Mouse (Mus musculus) myocyte (in vitro differentiated cells): Measurements from ENCODE around the gene Gm49425.

ENCODE experiments used
- CEBPB ChIP-seq: IDR thresholded peaks from 2 replicates; pipeline ENCODE4 v1.6.1; 2011; ENCODE audit warnings: mild to moderate bottlenecking, moderate library complexity; ENCODE audit not compliant: poor library complexity, insufficient read depth, severe bottlenecking
- E2F4 ChIP-seq: IDR thresholded peaks from one replicate; pipeline ENCODE4 v1.6.1; 2011; ENCODE audit warnings: mild to moderate bottlenecking, control low read depth, moderate library complexity; ENCODE audit not compliant: insufficient read depth
- POLR2A ChIP-seq: IDR thresholded peaks from one replicate; pipeline ENCODE4 v1.6.1; 2011; ENCODE audit warnings: low read depth, mild to moderate bottlenecking, control low read depth, moderate library complexity; ENCODE audit not compliant: insufficient read length
- POLR2AphosphoS2 ChIP-seq: IDR thresholded peaks from one replicate; pipeline ENCODE4 v1.6.1; 2011; ENCODE audit warnings: low read depth, control low read depth; ENCODE audit not compliant: insufficient read length
- TCF12 ChIP-seq: IDR thresholded peaks from one replicate; pipeline ENCODE4 v1.6.1; 2011; ENCODE audit warnings: mild to moderate bottlenecking, control low read depth; ENCODE audit not compliant: poor library complexity, insufficient read depth, severe bottlenecking
- USF1 ChIP-seq: IDR thresholded peaks from one replicate; pipeline ENCODE4 v1.6.1; 2011; ENCODE audit warnings: low read depth, mild to moderate bottlenecking, control low read depth, moderate library complexity

- TF ChIP-seq CEBPB, result no peak
- TF ChIP-seq POLR2A, result no peak
- TF ChIP-seq E2F4, result no peak
- TF ChIP-seq TCF12, result no peak
- TF ChIP-seq POLR2AphosphoS2, result no peak
- TF ChIP-seq USF1, result no peak
These were observed 48.0 kb downstream of the Gm49425 start for GRCm38 (mm10) chr15:101469093-101469492.
